Comparison of ENCODE assay signal across 8 mouse cellular contexts in the genomic region with DNA sequence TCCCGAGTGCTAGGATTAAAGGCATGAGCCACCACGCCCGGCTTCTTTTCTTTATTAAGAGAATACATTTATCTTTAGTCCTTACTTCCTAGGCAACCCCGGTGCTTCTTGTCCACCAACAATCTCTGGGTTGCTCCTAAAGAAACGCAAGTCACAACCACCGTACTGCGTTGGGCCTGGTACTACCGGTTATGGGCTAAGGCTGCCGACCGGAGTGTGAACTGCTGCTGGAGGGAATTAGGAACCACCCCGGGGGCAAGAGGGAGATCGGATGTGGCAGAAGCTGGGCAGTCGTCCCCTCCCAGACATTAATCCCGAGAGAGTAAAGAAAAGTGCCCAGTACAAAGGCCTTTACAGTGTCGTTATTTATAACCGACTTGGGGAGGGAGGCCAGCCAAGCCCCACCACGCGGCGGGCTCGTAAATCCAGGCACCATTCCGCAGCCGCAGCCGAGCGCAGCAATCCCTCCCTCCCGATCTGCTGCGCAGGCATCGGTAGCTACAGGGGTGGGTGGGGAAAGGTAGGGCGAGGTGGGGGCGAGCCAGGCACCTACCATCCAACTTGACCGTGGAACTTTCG. TPM values are rescaled to one million over a fixed set of nuclear protein-coding genes. Genes with fewer than 3 reads are reported as not detected.
DNase-seq lines count a peak whose midpoint lies in the region; ATAC-seq lines count a peak whose summit lies in the region.

No protein-coding gene starts in this region.

- peaks cover 34% of the 10 kb centered on the region for H3K4me1 ChIP-seq in liver, embryonic 11.5 days (replicated peaks; ENCODE audit: control insufficient read depth, insufficient read depth, low read length)
- H3K4me1 ChIP-seq in heart, embryonic 12.5 days (replicated peaks), result peaks cover 81% of the 10 kb centered on the region
- H3K4me1 ChIP-seq in neural tube, embryonic 13.5 days (replicated peaks), result peaks cover 62% of the 10 kb centered on the region

- peaks cover 82% of the 10 kb centered on the region for H3K27me3 ChIP-seq in liver, embryonic 11.5 days (replicated peaks; ENCODE audit: control insufficient read depth, insufficient read depth, low read length)
- H3K27me3 ChIP-seq in heart, embryonic 12.5 days (replicated peaks), result peaks cover 30% of the 10 kb centered on the region
- peaks cover 73% of the 10 kb centered on the region for H3K27me3 ChIP-seq in neural tube, embryonic 13.5 days

- ATAC-seq in liver, embryonic 11.5 days (replicated peaks; ENCODE audit: low FRiP score), result no peak
- ATAC-seq in heart, embryonic 12.5 days (ENCODE audit: insufficient number of reproducible peaks, low FRiP score), result no peak
- ATAC-seq in neural tube, embryonic 13.5 days (ENCODE audit: low read depth), result peak; percentile 57; the same call in 1 of the 2 replicates

- peak overlapping the region; percentile 26; the same call in 1 of the 2 replicates for H3K9ac ChIP-seq in liver, embryonic 11.5 days (ENCODE audit: low read depth, low read length)
- H3K9ac ChIP-seq in heart, embryonic 12.5 days, result peak overlapping the region; percentile 62
- H3K9ac ChIP-seq in neural tube, embryonic 13.5 days, result peak overlapping the region; percentile 50; the same call in 1 of the 2 replicates

- H3K27ac ChIP-seq in liver, embryonic 11.5 days (ENCODE audit: low read depth, low read length), result no peak overlapping the region
- no peak overlapping the region for H3K27ac ChIP-seq in heart, embryonic 12.5 days (ENCODE audit: poor library complexity, severe bottlenecking)
- no peak overlapping the region for H3K27ac ChIP-seq in neural tube, embryonic 13.5 days (replicated peaks)

- peak overlapping the region; percentile 55 for H3K4me2 ChIP-seq in liver, embryonic 11.5 days
- peak overlapping the region; percentile 67 for H3K4me2 ChIP-seq in heart, embryonic 12.5 days
- peak overlapping the region; percentile 56 for H3K4me2 ChIP-seq in neural tube, embryonic 13.5 days

- H3K36me3 ChIP-seq in liver, embryonic 11.5 days (ENCODE audit: control insufficient read depth, insufficient read depth, low read length), result no peaks in the 10 kb centered on the region
- H3K36me3 ChIP-seq in heart, embryonic 12.5 days, result no peaks in the 10 kb centered on the region
- H3K36me3 ChIP-seq in neural tube, embryonic 13.5 days, result no peaks in the 10 kb centered on the region

- WGBS in liver, embryonic 11.5 days, result 4% methylated on average over 31 of the region's 31 CpGs
- 4% methylated on average over 31 of the region's 31 CpGs for WGBS in heart, embryonic 12.5 days
- WGBS in neural tube, embryonic 13.5 days, result under 1% methylated on average over 31 of the region's 31 CpGs

- H3K4me3 ChIP-seq in liver, embryonic 11.5 days (ENCODE audit: low read depth, low read length), result peak overlapping the region; percentile 31; the same call in 1 of the 2 replicates
- peak overlapping the region; percentile 38 for H3K4me3 ChIP-seq in heart, embryonic 12.5 days
- peak overlapping the region; percentile 26 for H3K4me3 ChIP-seq in neural tube, embryonic 13.5 days

- H3K9me3 ChIP-seq in liver, embryonic 11.5 days (ENCODE audit: control insufficient read depth, low read length), result no peaks in the 10 kb centered on the region
- no peaks in the 10 kb centered on the region for H3K9me3 ChIP-seq in heart, embryonic 12.5 days (replicated peaks)
- no peaks in the 10 kb centered on the region for H3K9me3 ChIP-seq in neural tube, embryonic 13.5 days

- no peak for DNase-seq in liver, embryonic 11.5 days (ENCODE audit: low spot score)
- no peak for DNase-seq in liver
- peak; percentile 80 for DNase-seq in kidney, postnatal 10 days
- no peak for DNase-seq in thymus, postnatal 14 days
- no peak for DNase-seq in left cerebral cortex, adult 11 months (ENCODE audit: low spot score)
- no peak for DNase-seq in right cerebral cortex, postnatal 10 days (ENCODE audit: low spot score in 2 of 2)

RNA-seq across cellular contexts. Expression of a gene that starts 6.6 kb away (rescaled TPM):
- 0.78 and 1.2 TPM in 2 replicates for polyA plus RNA-seq in liver, embryonic 11.5 days (2014; fragmentation: Nextera tagmentation; extraction: Ambion mirVana)
- polyA plus RNA-seq in heart, embryonic 12.5 days (2016; fragmentation: Nextera tagmentation; extraction: Ambion mirVana), result 6.9 and 8.2 TPM in 2 replicates
- 0.14 and 0.29 TPM in 2 replicates for polyA plus RNA-seq in neural tube, embryonic 13.5 days (2015; fragmentation: Nextera tagmentation; extraction: Ambion mirVana)

RNA-seq across cellular contexts. Expression of a gene that starts 41.6 kb away (rescaled TPM):
- 113 and 118 TPM in 2 replicates for polyA plus RNA-seq in liver, embryonic 11.5 days (2014; fragmentation: Nextera tagmentation; extraction: Ambion mirVana)
- 86.1 and 87.1 TPM in 2 replicates for polyA plus RNA-seq in heart, embryonic 12.5 days (2016; fragmentation: Nextera tagmentation; extraction: Ambion mirVana)
- polyA plus RNA-seq in neural tube, embryonic 13.5 days (2015; fragmentation: Nextera tagmentation; extraction: Ambion mirVana), result 109 and 135 TPM in 2 replicates
